Mouse (Mus musculus) lung, adult 2 months (tissue): ENCODE results near the gene Sct.

Experiments used
- CTCF ChIP-seq: fragments of 200-500 bp; IDR thresholded peaks from 2 replicates; pipeline ENCODE4 v1.5.1; 2011; ENCODE audit warnings: mild to moderate bottlenecking, low read length, control low read depth; ENCODE audit not compliant: insufficient read depth
- POLR2A ChIP-seq: fragments of 200-500 bp; IDR thresholded peaks from 2 replicates; pipeline ENCODE4 v1.6.1; 2011; ENCODE audit warnings: low read depth, mild to moderate bottlenecking, control low read depth, low read length, borderline replicate concordance; ENCODE audit errors: extremely low read depth

DNA sequence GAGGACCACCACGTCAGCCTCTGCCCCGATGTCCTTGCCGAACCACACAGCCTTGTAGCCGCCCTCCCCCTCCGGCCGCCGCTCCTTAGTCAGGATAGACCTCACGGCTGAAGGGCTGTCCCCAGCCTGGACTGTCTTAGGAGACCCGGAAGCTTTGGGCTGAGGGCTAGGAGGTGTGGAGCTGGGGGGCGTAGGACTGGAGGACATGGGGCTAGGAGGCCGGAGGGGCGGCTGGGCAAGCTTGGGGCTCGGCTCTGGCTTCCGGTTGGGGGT is 9.7 kb downstream of the Sct start:
- TF ChIP-seq POLR2A (no peak), CTCF (no peak)
